ENCODE assay signal across 16 mouse cellular contexts in the genomic region with DNA sequence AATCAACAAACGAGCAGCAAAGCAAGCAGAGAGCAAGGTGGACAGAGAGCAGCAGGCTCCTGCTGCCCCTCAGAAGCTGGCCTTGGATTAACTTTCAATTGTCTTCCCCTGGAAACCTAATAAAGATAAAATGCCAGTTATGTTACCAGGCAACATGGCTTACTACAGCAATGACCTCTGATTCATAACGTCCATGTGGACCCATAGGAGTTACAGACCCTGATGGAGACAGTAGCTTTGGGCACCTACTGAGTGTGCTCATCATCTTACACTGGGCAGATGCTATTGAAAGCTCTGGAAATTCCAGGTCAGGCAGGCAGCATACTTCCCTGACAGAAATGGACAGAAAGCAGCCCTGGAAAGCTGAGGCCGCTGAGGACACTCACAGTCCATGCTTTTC.
DNase-seq lines count a peak whose midpoint lies in the region; ATAC-seq and TF ChIP-seq lines count a peak whose summit lies in the region.
"Had no signal": no experiment of that assay in that cellular context is flagged by ENCODE, and none has a peak within 500 bp of the region (broad histone marks: within the 10 kb centered on the region; RNA-seq: fewer than 3 reads in every experiment).

No protein-coding gene starts in this region.

- H3K9ac ChIP-seq in kidney, embryonic 14.5 days (ENCODE audit: low read depth, low read length) = no peak overlapping the region
- H3K9ac ChIP-seq in midbrain, embryonic 11.5 days (ENCODE audit: low read length) = no peak overlapping the region
- H3K9ac ChIP-seq in midbrain, embryonic 15.5 days = no peak overlapping the region
- H3K9ac ChIP-seq: embryonic facial prominence, embryonic 12.5 days; hindbrain, embryonic 14.5 days; liver, embryonic 14.5 days; midbrain, embryonic 13.5 days had no signal

- no peaks in the 10 kb centered on the region for H3K9me3 ChIP-seq in kidney, embryonic 14.5 days (ENCODE audit: control insufficient read depth, low read length)
- H3K9me3 ChIP-seq in midbrain, embryonic 11.5 days (ENCODE audit: control insufficient read depth, low read length) = no peaks in the 10 kb centered on the region
- no peaks in the 10 kb centered on the region for H3K9me3 ChIP-seq in midbrain, embryonic 15.5 days
- H3K9me3 ChIP-seq: embryonic facial prominence, embryonic 12.5 days; midbrain, embryonic 13.5 days had no signal

- no peak for DNase-seq in gastrocnemius, adult 2 months
- DNase-seq in gastrocnemius, postnatal 36 days = no peak
- no peak for DNase-seq in kidney, postnatal 10 days
- DNase-seq in midbrain, embryonic 11.5 days (ENCODE audit: low spot score, missing footprints) = peak; percentile 72
- no peak for DNase-seq in ovary, postnatal 14 days (ENCODE audit: low spot score)
- no peak for DNase-seq in retina, postnatal 1 day
- DNase-seq: adrenal gland, postnatal 25 days; cerebellum, postnatal 36 days; thymus, postnatal 25 days had no signal

- H3K27ac ChIP-seq in gastrocnemius, adult 2 months = peak overlapping the region; percentile 55
- H3K27ac ChIP-seq in kidney, embryonic 14.5 days (ENCODE audit: low read depth, low read length) = peak overlapping the region; percentile 8; the same call in 1 of the 2 replicates
- no peak overlapping the region for H3K27ac ChIP-seq in midbrain, embryonic 11.5 days (ENCODE audit: low read depth, low read length)
- H3K27ac ChIP-seq in midbrain, embryonic 15.5 days = no peak overlapping the region
- H3K27ac ChIP-seq: embryonic facial prominence, embryonic 12.5 days; hindbrain, embryonic 14.5 days; liver, embryonic 14.5 days; midbrain, embryonic 13.5 days had no signal

- peaks cover 5% of the 10 kb centered on the region; the same call in 1 of the 2 replicates for H3K4me1 ChIP-seq in kidney, embryonic 14.5 days (ENCODE audit: control insufficient read depth, insufficient read depth, low read length)
- H3K4me1 ChIP-seq in midbrain, embryonic 11.5 days (ENCODE audit: control insufficient read depth, insufficient read depth, low read length) = no peaks in the 10 kb centered on the region
- no peaks in the 10 kb centered on the region for H3K4me1 ChIP-seq in midbrain, embryonic 15.5 days
- H3K4me1 ChIP-seq: midbrain, embryonic 13.5 days had no signal

- no peaks in the 10 kb centered on the region for H3K27me3 ChIP-seq in kidney, embryonic 14.5 days (ENCODE audit: control insufficient read depth, insufficient read depth, low read length)
- no peaks in the 10 kb centered on the region for H3K27me3 ChIP-seq in midbrain, embryonic 11.5 days (ENCODE audit: control insufficient read depth, insufficient read depth, low read length)
- H3K27me3 ChIP-seq in midbrain, embryonic 15.5 days (replicated peaks) = no peaks in the 10 kb centered on the region
- H3K27me3 ChIP-seq: embryonic facial prominence, embryonic 12.5 days; midbrain, embryonic 13.5 days had no signal

- no peak for TF ChIP-seq CTCF in gastrocnemius, adult 2 months (IDR thresholded peaks at IDR 0.05)

- H3K36me3 ChIP-seq in kidney, embryonic 14.5 days (ENCODE audit: control insufficient read depth, insufficient read depth, low read length) = no peaks in the 10 kb centered on the region
- no peaks in the 10 kb centered on the region for H3K36me3 ChIP-seq in midbrain, embryonic 11.5 days (ENCODE audit: control insufficient read depth, insufficient read depth, low read length)
- H3K36me3 ChIP-seq in midbrain, embryonic 15.5 days (replicated peaks) = no peaks in the 10 kb centered on the region

- no peak overlapping the region for H3K4me2 ChIP-seq in kidney, embryonic 14.5 days (replicated peaks; ENCODE audit: low read depth, low read length)
- no peak overlapping the region for H3K4me2 ChIP-seq in midbrain, embryonic 11.5 days
- H3K4me2 ChIP-seq in midbrain, embryonic 15.5 days = no peak overlapping the region
- H3K4me2 ChIP-seq: embryonic facial prominence, embryonic 12.5 days; hindbrain, embryonic 14.5 days; midbrain, embryonic 13.5 days had no signal

- no peak for ATAC-seq in kidney, embryonic 14.5 days (ENCODE audit: low FRiP score, low TSS enrichment)
- no peak for ATAC-seq in midbrain, embryonic 11.5 days (ENCODE audit: low FRiP score)
- ATAC-seq in midbrain, embryonic 15.5 days (replicated peaks) = no peak
- ATAC-seq: activated CD4-positive, CD25-positive, alpha-beta regulatory T cell, adult 4 months; midbrain, embryonic 13.5 days had no signal

- WGBS in kidney, embryonic 14.5 days = 62% methylated on average over 3 of the region's 3 CpGs
- WGBS in midbrain, embryonic 11.5 days = 80% methylated on average over 3 of the region's 3 CpGs
- 70% methylated on average over 3 of the region's 3 CpGs for WGBS in midbrain, embryonic 15.5 days

- intact Hi-C loops in gastrocnemius, adult 2 months (cut with DNase I) = no loop called here
- intact Hi-C loops in gastrocnemius, postnatal 36 days (cut with DNase I) = loop anchor here (5.0 kb wide), 1 partner anchor 77 kb away; no protein-coding TSS in a partner anchor

- no peak overlapping the region for H3K4me3 ChIP-seq in gastrocnemius, adult 2 months
- H3K4me3 ChIP-seq in kidney, embryonic 14.5 days (ENCODE audit: low read length) = no peak overlapping the region
- no peak overlapping the region for H3K4me3 ChIP-seq in midbrain, embryonic 11.5 days (ENCODE audit: low read depth, low read length)
- no peak overlapping the region for H3K4me3 ChIP-seq in midbrain, embryonic 15.5 days
- H3K4me3 ChIP-seq: embryonic facial prominence, embryonic 12.5 days; midbrain, embryonic 13.5 days had no signal

Comparison
In these comparisons a context has a peak if more than half of its experiments do, and no peak if none do; other contexts are left out.
1. H3K27ac ChIP-seq: peak in gastrocnemius, adult 2 months (single experiment) and kidney, embryonic 14.5 days (single experiment); none in midbrain, embryonic 11.5 days (single experiment) and midbrain, embryonic 15.5 days (single experiment).